Mouse (Mus musculus) lung, adult 2 months (tissue): Measurements from ENCODE around the gene Spc24. TPM values are rescaled to one million over a fixed set of nuclear protein-coding genes. Genes with fewer than 3 reads are reported as not detected.
"Not testable (repeated sequence)": the region's sequence is repeated elsewhere in the genome, so short reads cannot be mapped to it uniquely, and the experiment has no call there.

Experiments used
- DNase-seq: peaks from one replicate; pipeline ENCODE4 v3.0.0; 2022
- H3K4me1 ChIP-seq: fragments of 200-500 bp; 2 replicates; pipeline ENCODE4 v1.6.1; 2011; ENCODE audit warnings: low read length; ENCODE audit not compliant: control insufficient read depth, insufficient read depth
- H3K4me3 ChIP-seq: fragments of 200-500 bp; replicated peaks from 2 replicates; pipeline ENCODE3; 2011; ENCODE audit warnings: low read depth, mild to moderate bottlenecking, control low read depth, low read length; ENCODE audit errors: extremely low read depth
- CTCF ChIP-seq: fragments of 200-500 bp; IDR thresholded peaks from 2 replicates; pipeline ENCODE4 v1.5.1; 2011; ENCODE audit warnings: mild to moderate bottlenecking, low read length, control low read depth; ENCODE audit not compliant: insufficient read depth
- POLR2A ChIP-seq: fragments of 200-500 bp; IDR thresholded peaks from 2 replicates; pipeline ENCODE4 v1.6.1; 2011; ENCODE audit warnings: low read depth, mild to moderate bottlenecking, control low read depth, low read length, borderline replicate concordance; ENCODE audit errors: extremely low read depth
- WGBS: fragments of 180-500 bp; shearing (Covaris S2); methylation state at CpG from one replicate; pipeline ENCODE4 v1.1.7; 2018; 5-methylcytosine and 5-hydroxymethylcytosine counted together
- polyA plus RNA-seq: library from polyadenylated mRNA; depleted of rRNA; stranded (reverse); fragments of >200 nt; gene quantifications from 2 replicates; pipeline ENCODE4 v1.2.3, GENCODE M21; 2012

Spc24 gene
- polyA plus RNA-seq, 1 experiment, result 3.2 TPM

DNA sequence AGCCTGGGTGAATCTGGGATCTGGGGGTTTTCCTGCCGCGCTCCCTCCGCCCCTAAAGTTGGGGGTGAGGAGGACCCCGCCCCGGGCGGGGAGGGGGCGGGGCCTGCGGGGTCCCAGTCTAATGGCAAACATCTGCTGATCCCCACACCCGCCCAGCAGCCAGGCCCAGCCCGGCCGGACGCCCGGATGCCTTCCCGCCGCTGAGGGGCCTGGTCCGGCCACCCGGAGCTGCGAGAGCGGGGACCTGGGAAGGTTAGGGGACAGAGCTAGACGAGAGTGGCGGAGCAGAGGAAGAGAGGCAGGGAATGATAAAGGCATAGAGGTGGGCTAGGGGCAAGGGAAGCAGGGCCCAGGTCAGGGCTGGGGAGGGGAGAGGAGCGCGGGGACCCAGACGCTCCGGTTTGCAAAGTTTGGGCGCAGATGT, 37.8 kb upstream of the Spc24 start:
- 2% methylated on average over 26 of the region's 26 CpGs for WGBS
- Histone ChIP-seq H3K4me3 (peak overlapping the region; percentile 62), H3K4me1 (peaks cover 12% of the 10 kb centered on the region)
- peak; percentile 73 for DNase-seq
- TF ChIP-seq POLR2A, result peak; percentile 51; the same call in 1 of the 2 replicates
- no peak for TF ChIP-seq CTCF

GRCm38 (mm10) chr9:21796919-21797318, 36.8 kb upstream of the Spc24 start:
- 35% methylated on average over 3 of the region's 3 CpGs for WGBS
- no peak for DNase-seq
- no peak for TF ChIP-seq CTCF
- no peak for TF ChIP-seq POLR2A

GRCm38 (mm10) chr9:21796259-21796658, 36.2 kb upstream of the Spc24 start:
- 17% methylated on average over 3 of the region's 3 CpGs for WGBS

More at GRCm38 (mm10) chr9:21796919-21797318, 36.8 kb upstream of the Spc24 start:
- H3K4me1 ChIP-seq, result peaks cover 19% of the 10 kb centered on the region
- peak overlapping the region; percentile 25 for H3K4me3 ChIP-seq

DNA sequence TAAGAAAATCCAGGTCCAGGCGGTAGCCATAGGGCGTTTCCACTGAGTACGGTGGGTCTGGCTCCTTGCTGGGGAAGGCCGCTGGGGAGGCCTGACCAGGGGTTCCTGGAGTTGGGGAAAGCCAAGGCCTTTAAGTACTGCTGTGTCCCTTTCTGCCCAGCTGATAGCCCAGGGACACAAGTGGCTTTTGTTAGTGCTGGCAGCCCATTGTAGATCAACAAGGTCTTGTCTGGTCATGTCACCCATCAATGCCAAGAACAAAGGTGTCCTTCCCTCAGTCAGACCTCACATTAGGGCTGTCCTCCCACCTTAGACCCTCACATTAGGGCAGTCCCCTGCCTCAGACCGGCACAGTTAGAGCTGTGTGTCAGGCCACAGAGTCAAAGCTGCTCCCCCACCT, 35.5 kb upstream of the Spc24 start:
- 81% methylated on average over 5 of the region's 5 CpGs for WGBS
- H3K4me3 ChIP-seq, result no peak overlapping the region
- peaks cover 23% of the 10 kb centered on the region for H3K4me1 ChIP-seq
- no peak for TF ChIP-seq CTCF
- no peak for TF ChIP-seq POLR2A
- no peak for DNase-seq

More at GRCm38 (mm10) chr9:21796259-21796658, 36.2 kb upstream of the Spc24 start:
- TF ChIP-seq CTCF (no peak), POLR2A (no peak)
- Histone ChIP-seq H3K4me3 (peak overlapping the region; percentile 17), H3K4me1 (peaks cover 23% of the 10 kb centered on the region)
- DNase-seq, result no peak

- WGBS, result 94% methylated on average over 25 of the region's 25 CpGs
- TF ChIP-seq POLR2A (no peak), CTCF (no peak)
- no peak overlapping the region for H3K4me3 ChIP-seq
- peaks cover 23% of the 10 kb centered on the region for H3K4me1 ChIP-seq
- DNase-seq, result no peak
Measured at GRCm38 (mm10) chr9:21794925-21795324, 34.8 kb upstream of the Spc24 start.

DNA sequence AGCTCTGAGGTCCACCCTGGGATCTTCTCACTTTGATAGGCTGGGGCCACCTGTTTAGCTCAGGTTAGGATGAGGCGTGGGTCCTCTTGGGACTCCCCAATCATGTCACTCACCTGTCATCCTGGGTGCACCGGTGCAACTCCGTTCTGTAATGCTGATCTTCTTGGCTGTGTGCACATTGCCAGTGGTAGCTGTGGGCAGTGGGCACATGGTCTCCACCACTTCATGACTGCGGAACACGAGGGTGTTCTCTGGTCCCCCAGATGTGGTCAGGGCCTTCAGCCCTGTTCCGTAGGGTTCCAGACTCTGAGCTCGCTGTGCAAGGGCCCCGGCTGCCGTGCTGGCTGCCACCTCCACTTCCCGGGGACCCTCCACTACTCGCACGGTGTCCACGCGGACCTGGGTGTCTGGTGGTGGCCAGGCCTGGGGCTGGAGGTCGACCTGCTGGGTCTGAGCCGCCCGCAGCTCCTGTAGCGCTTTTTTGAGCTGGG, 34.3 kb upstream of the Spc24 start:
- WGBS, result 91% methylated on average over 18 of the region's 18 CpGs

GRCm38 (mm10) chr9:21793507-21793906, 33.4 kb upstream of the Spc24 start:
- not testable (repeated sequence) for DNase-seq, H3K4me3 ChIP-seq
- H3K4me1 ChIP-seq, result peaks cover 23% of the 10 kb centered on the region
- WGBS, result 93% methylated on average over 6 of the region's 6 CpGs

More for the DNA sequence above, 34.3 kb upstream of the Spc24 start:
- DNase-seq, result no peak
- H3K4me1 ChIP-seq, result peaks cover 23% of the 10 kb centered on the region
- TF ChIP-seq CTCF (no peak), POLR2A (no peak)
- no peak overlapping the region for H3K4me3 ChIP-seq

DNA sequence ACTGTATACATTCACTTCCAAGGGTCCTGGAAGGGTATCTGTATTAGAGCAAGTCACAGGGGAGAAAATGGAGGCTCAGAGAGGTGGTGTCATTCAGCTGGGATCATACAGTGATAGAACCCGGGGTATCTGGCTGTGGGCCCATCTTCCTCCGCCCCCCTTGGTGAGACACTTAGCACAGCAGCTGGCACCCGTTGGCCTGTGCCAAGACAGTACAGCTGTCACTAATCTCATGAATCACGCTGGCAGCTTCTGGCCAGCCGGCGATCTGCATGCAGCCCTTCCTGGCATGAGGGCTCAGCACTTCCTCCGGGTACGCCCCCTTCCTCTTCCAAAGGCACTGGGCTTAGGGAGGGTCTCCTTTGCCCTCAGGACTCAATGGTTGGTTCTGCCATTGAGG, 32.5 kb upstream of the Spc24 start:
- DNase-seq, result peak; percentile 46

DNA sequence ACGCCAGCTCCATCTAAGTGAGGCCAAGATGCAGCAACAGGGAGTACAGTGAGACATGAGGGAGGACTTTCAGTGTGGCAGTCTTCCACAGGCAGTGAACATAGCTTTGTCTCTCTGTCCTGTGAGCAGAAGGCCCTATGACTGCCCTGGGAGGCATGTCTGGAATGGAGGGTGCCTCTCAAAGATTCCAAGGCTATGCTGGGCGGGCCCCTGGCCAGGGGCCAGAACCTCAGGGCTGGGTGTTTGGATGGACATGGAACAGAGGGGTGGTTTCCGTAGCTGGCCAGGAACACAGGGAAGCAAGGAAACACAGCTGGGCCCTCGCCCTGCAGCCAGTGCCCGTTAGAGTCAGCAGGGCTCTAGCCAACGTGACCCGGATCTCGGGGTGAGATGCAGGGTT, 31.8 kb upstream of the Spc24 start:
- peak; percentile 60 for DNase-seq
- Histone ChIP-seq H3K4me1 (peaks cover 22% of the 10 kb centered on the region), H3K4me3 (no peak overlapping the region)
- TF ChIP-seq CTCF (no peak), POLR2A (peak; percentile 8; the same call in 1 of the 2 replicates)
- WGBS, result 15% methylated on average over 8 of the region's 8 CpGs

More for the DNA sequence above, 32.5 kb upstream of the Spc24 start:
- WGBS, result 10% methylated on average over 8 of the region's 8 CpGs
- TF ChIP-seq CTCF (no peak), POLR2A (no peak)
- no peak overlapping the region for H3K4me3 ChIP-seq
- peaks cover 23% of the 10 kb centered on the region for H3K4me1 ChIP-seq

- H3K4me3 ChIP-seq, result no peak overlapping the region
- WGBS, result 56% methylated on average over 9 of the region's 9 CpGs
- H3K4me1 ChIP-seq, result peaks cover 16% of the 10 kb centered on the region
- no peak for DNase-seq
- TF ChIP-seq POLR2A, result no peak
- TF ChIP-seq CTCF, result no peak
Measured at GRCm38 (mm10) chr9:21788234-21788633, 28.1 kb upstream of the Spc24 start.
